Mouse (Mus musculus) midbrain, embryonic 14.5 days (tissue): Measurements from ENCODE around the gene Atp6v1a. TPM values are rescaled to one million over a fixed set of nuclear protein-coding genes. Genes with fewer than 3 reads are reported as not detected.

Experiments used
- ATAC-seq: fragments of 200-750 bp; cut with Nextera tagmentation; 2 replicates; pipeline ENCODE4 v1.8.0; 2017; ENCODE audit warnings: moderate number of reproducible peaks, moderate library complexity; ENCODE audit not compliant: low FRiP score, low TSS enrichment
- DNase-seq: peaks from one replicate; pipeline ENCODE4 v3.0.0-alpha.2; 2015
- H3K27ac ChIP-seq: fragments of 300-500 bp; sonication (generic); replicated peaks from 2 replicates; pipeline ENCODE4 v1.5.1; 2014; ENCODE audit warnings: mild to moderate bottlenecking, low read depth, low read length, moderate library complexity
- H3K27me3 ChIP-seq: fragments of 300-500 bp; sonication (generic); 2 replicates; pipeline ENCODE4 v1.6.1; 2014; ENCODE audit warnings: low read length, control low read depth, mixed read lengths; ENCODE audit not compliant: control insufficient read depth, insufficient read depth
- H3K36me3 ChIP-seq: fragments of 300-500 bp; sonication (generic); 2 replicates; pipeline ENCODE4 v1.6.1; 2014; ENCODE audit warnings: low read length, control low read depth; ENCODE audit not compliant: control insufficient read depth, insufficient read depth
- H3K4me1 ChIP-seq: fragments of 300-500 bp; sonication (generic); 2 replicates; pipeline ENCODE4 v1.6.1; 2014; ENCODE audit warnings: mild to moderate bottlenecking, antibody characterized with exemption, low read length, control low read depth; ENCODE audit not compliant: control insufficient read depth, insufficient read depth
- H3K4me2 ChIP-seq: fragments of 300-500 bp; sonication (generic); 2 replicates; pipeline ENCODE4 v1.6.1; 2014; ENCODE audit warnings: mild to moderate bottlenecking, low read length, moderate library complexity
- H3K4me3 ChIP-seq: fragments of 300-500 bp; sonication (generic); replicated peaks from 2 replicates; pipeline ENCODE4 v1.5.1; 2014; ENCODE audit warnings: low read depth, low read length
- H3K9ac ChIP-seq: fragments of 300-500 bp; sonication (generic); replicated peaks from 2 replicates; pipeline ENCODE4 v1.6.1; 2014; ENCODE audit warnings: mild to moderate bottlenecking, low read length, moderate library complexity
- H3K9me3 ChIP-seq: fragments of 300-500 bp; sonication (generic); 2 replicates; pipeline ENCODE4 v1.6.1; 2016; ENCODE audit warnings: low read length, control low read depth, mixed read lengths; ENCODE audit not compliant: control insufficient read depth
- WGBS: fragments of 180-500 bp; shearing (Covaris S2); extraction: QIAGEN DNeasy Blood & Tissue Kit; methylation state at CpG from one replicate; pipeline ENCODE4 v1.1.7; 2014; 5-methylcytosine and 5-hydroxymethylcytosine counted together
- polyA plus RNA-seq: library from polyadenylated mRNA; unstranded; fragments of >200 nt; fragmentation: Nextera tagmentation; extraction: Ambion mirVana; gene quantifications from 2 replicates; pipeline ENCODE4 v1.2.1, GENCODE M21; 2014

Atp6v1a gene
- 126 and 149 TPM in 2 replicates for polyA plus RNA-seq

DNA sequence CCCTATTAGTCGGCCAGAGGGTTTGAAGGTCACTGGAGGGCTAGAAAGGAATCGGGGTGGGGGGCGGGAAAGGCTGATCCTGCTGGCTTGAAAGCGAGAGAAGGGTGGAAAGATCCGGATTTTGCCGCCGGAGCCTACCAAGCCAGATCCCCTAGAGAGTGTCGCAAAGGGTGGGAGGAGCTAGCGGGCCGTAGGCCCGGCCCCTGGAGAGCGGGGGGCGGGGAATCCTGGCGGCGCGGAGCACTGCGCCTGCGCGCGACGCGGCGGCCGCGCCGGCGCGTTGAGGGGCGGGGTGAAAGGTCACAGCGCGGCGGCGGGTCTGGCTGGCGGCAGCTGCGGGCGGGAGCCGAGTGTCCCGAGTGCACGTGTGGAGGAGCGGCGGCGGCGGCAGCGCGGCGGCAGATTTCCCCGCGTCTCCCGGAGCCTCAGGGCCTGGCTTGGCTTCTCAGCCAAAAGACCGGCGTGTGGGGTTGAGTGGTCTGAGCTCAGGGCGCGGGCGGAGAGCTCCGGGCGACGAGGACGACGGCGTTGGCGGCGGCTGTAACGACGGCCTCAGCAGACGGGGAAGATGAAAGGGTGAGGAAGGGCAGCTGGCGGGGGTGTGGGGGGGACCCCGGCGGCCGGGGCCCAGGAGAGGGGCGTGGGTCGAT lies at the start of gene Atp6v1a, which contains the start of gene Naa50:
Atp6v1a (minus strand) TSS at position 170 of the 650 bp plus-strand sequence.
Naa50 (plus strand) TSS at position 295 of the 650 bp plus-strand sequence.
- peak within 1 kb of the TSS; percentile 96 for H3K4me3 ChIP-seq
- ATAC-seq, result peak; percentile 91

GRCm38 (mm10) chr16:44188766-44189165 lies 49.3 kb upstream of the Atp6v1a start:
- no peaks in the 10 kb centered on the region for H3K4me1 ChIP-seq
- H3K9ac ChIP-seq, result no peak overlapping the region
- DNase-seq (no peak), ATAC-seq (no peak)
- no peak overlapping the region for H3K4me2 ChIP-seq
- no peaks in the 10 kb centered on the region for H3K36me3 ChIP-seq
- 89% methylated on average over 3 of the region's 3 CpGs for WGBS
- H3K4me3 ChIP-seq, result no peak overlapping the region
- no peaks in the 10 kb centered on the region for H3K27me3 ChIP-seq
- H3K27ac ChIP-seq, result no peak overlapping the region
- H3K9me3 ChIP-seq, result no peaks in the 10 kb centered on the region

More for the DNA sequence above, at the start of gene Atp6v1a, which contains the start of gene Naa50:
- Histone ChIP-seq H3K27ac (peak within 1 kb of the TSS; percentile 97), H3K4me2 (peak within 1 kb of the TSS; percentile 90), H3K27me3 (no peaks in the 10 kb centered on the region), H3K9me3 (no peaks in the 10 kb centered on the region), H3K36me3 (no peaks in the 10 kb centered on the region), H3K4me1 (peaks cover 18% of the 10 kb centered on the region), H3K9ac (peak within 1 kb of the TSS; percentile 93)
- under 1% methylated on average over 71 of the region's 71 CpGs for WGBS
- DNase-seq, result peak; percentile 97

- H3K4me2 ChIP-seq, result no peak overlapping the region
- no peaks in the 10 kb centered on the region for H3K9me3 ChIP-seq
- DNase-seq (no peak), ATAC-seq (no peak)
- no peak overlapping the region for H3K9ac ChIP-seq
- WGBS, result 94% methylated on average over 4 of the region's 4 CpGs
- no peaks in the 10 kb centered on the region for H3K4me1 ChIP-seq
- H3K36me3 ChIP-seq, result no peaks in the 10 kb centered on the region
- no peak overlapping the region for H3K4me3 ChIP-seq
- no peaks in the 10 kb centered on the region for H3K27me3 ChIP-seq
- H3K27ac ChIP-seq, result no peak overlapping the region
Measured at GRCm38 (mm10) chr16:44187172-44187571, 47.7 kb upstream of the Atp6v1a start.

DNA sequence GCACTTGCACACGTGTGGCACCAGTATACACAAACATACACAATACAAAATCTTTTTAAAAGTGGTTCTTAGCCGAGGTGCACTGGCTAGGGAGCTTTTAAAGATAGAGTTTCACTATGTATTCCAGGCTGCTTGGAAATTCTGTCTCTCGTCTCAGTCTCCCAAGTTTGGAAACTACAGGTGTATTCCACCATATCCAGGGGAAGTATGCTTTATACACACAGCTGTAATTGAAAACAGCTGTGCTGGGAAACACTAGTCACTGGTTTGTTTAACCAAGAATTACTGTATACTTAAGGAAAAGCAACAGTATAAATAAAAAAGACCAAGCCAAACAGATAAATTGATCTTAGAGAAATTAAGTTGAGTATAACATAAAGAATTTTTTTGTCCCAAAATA lies 45.3 kb upstream of the Atp6v1a start:
- Histone ChIP-seq H3K9ac (no peak overlapping the region), H3K36me3 (no peaks in the 10 kb centered on the region), H3K9me3 (no peaks in the 10 kb centered on the region), H3K4me3 (no peak overlapping the region), H3K4me2 (no peak overlapping the region), H3K4me1 (no peaks in the 10 kb centered on the region), H3K27ac (no peak overlapping the region), H3K27me3 (no peaks in the 10 kb centered on the region)
- ATAC-seq, result no peak
- 89% methylated on average over 3 of the region's 3 CpGs for WGBS
- DNase-seq, result no peak

DNA sequence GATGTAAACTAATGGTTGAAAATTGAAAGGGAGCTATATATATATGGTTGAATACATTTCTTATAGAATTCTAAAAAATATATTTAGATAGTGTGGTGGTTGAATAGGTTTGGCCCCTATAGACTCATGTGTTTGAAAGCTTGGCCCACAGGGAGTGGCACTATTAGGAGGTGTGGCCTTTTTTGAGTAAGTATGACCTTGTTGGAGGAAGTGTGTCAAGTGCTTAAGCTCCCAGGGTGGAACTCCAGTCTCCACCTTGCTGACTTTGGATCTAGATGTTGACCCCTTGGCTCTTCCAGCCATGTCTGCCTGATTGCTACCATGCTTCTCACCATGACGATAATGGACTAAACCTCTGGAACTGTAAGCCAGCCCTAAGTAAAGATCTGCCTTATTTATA lies 43.1 kb upstream of the Atp6v1a start:
- no peaks in the 10 kb centered on the region for H3K27me3 ChIP-seq
- H3K9ac ChIP-seq, result no peak overlapping the region
- H3K9me3 ChIP-seq, result no peaks in the 10 kb centered on the region
- DNase-seq (no peak), ATAC-seq (no peak)
- H3K36me3 ChIP-seq, result no peaks in the 10 kb centered on the region
- WGBS, result 97% methylated on average over 1 of the region's 1 CpGs
- H3K4me3 ChIP-seq, result no peak overlapping the region
- H3K4me1 ChIP-seq, result no peaks in the 10 kb centered on the region
- H3K27ac ChIP-seq, result no peak overlapping the region
- no peak overlapping the region for H3K4me2 ChIP-seq

DNA sequence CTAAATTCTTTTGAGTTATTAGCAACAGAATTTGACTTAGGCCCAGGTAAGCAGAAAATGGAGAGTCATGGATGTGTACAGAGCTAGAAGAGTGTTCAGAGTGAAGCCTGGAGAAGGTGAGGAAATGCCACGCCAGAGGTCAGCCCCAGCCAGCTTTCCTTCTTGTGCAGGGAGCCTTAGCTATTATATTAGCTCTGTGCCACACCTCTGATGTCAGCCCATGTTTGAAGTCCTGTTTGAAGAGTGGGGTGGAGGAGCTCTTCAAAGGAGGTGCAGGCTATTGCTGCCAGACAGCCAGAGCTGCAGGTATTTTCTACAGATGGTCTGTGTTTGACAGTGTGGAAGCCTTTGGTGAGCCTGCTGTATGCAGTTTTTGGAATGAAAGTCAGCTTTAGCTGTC lies 39.0 kb upstream of the Atp6v1a start:
- Histone ChIP-seq H3K36me3 (no peaks in the 10 kb centered on the region), H3K4me2 (no peak overlapping the region), H3K9me3 (no peaks in the 10 kb centered on the region), H3K27me3 (no peaks in the 10 kb centered on the region), H3K4me1 (peaks cover 12% of the 10 kb centered on the region), H3K27ac (no peak overlapping the region), H3K9ac (no peak overlapping the region), H3K4me3 (no peak overlapping the region)
- ATAC-seq (no peak), DNase-seq (no peak)
- WGBS, result 73% methylated on average over 1 of the region's 1 CpGs

DNA sequence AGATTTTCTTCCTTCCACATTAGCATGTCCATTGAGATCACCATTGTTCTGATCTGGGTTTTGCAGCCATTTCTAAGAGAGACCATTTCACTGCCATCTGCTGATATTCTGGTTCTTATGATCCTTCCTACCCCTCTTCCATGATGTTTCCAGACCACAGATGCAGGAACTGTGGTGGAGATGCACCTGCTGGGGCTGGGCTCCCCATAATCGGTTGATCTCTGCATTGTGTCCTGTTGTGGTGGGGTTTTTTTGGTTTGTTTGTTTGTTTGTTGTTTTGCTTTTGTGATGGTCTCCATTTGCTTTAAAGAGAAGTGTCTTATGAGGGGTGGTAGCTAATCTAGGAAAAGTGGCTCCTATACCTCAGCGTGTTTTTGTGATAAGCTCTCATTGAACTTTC lies 37.0 kb upstream of the Atp6v1a start:
- WGBS, result 93% methylated on average over 2 of the region's 2 CpGs
- H3K9ac ChIP-seq, result no peak overlapping the region
- H3K4me2 ChIP-seq, result no peak overlapping the region
- H3K27ac ChIP-seq, result no peak overlapping the region
- no peak for DNase-seq
- H3K27me3 ChIP-seq, result no peaks in the 10 kb centered on the region
- H3K9me3 ChIP-seq, result no peaks in the 10 kb centered on the region
- H3K36me3 ChIP-seq, result no peaks in the 10 kb centered on the region
- H3K4me3 ChIP-seq, result no peak overlapping the region
- ATAC-seq, result no peak
- peaks cover 12% of the 10 kb centered on the region for H3K4me1 ChIP-seq

- 76% methylated on average over 1 of the region's 1 CpGs for WGBS
- Histone ChIP-seq H3K4me3 (no peak overlapping the region), H3K36me3 (no peaks in the 10 kb centered on the region), H3K9me3 (no peaks in the 10 kb centered on the region), H3K9ac (no peak overlapping the region), H3K4me1 (peaks cover 12% of the 10 kb centered on the region), H3K27me3 (no peaks in the 10 kb centered on the region), H3K4me2 (no peak overlapping the region; the same call in 1 of the 2 replicates), H3K27ac (no peak overlapping the region)
- ATAC-seq (no peak), DNase-seq (no peak)
Measured at GRCm38 (mm10) chr16:44175001-44175400, 35.5 kb upstream of the Atp6v1a start.

- Histone ChIP-seq H3K9me3 (no peaks in the 10 kb centered on the region), H3K4me1 (peaks cover 12% of the 10 kb centered on the region)
Measured at GRCm38 (mm10) chr16:44173966-44174530, 34.5 kb upstream of the Atp6v1a start.

More at GRCm38 (mm10) chr16:44173966-44174530, 34.5 kb upstream of the Atp6v1a start:
- Histone ChIP-seq H3K27me3 (no peaks in the 10 kb centered on the region), H3K27ac (no peak overlapping the region), H3K36me3 (no peaks in the 10 kb centered on the region), H3K4me3 (peak overlapping the region; percentile 96), H3K9ac (peak overlapping the region; percentile 90), H3K4me2 (peak overlapping the region; percentile 68)
- no peak for ATAC-seq
- no peak for DNase-seq
- 27% methylated on average over 7 of the region's 7 CpGs for WGBS
